Mouse (Mus musculus): ENCODE measurements around the gene Ptprs. TPM values are rescaled to one million over a fixed set of nuclear protein-coding genes. Genes with fewer than 3 reads are reported as not detected.
A peak's percentile ranks its signal among the peaks of the same experiment; 100 is the strongest.

Gene Ptprs
- polyA plus RNA-seq, 1 experiment from 2014 or later, result 44.7 TPM

- Histone ChIP-seq H3K9ac (ENCODE audit: low read depth, low read length) (no peak overlapping the region), H3K9me3 (replicated peaks; ENCODE audit: low read length) (no peaks in the 10 kb centered on the region), H3K4me1 (replicated peaks; ENCODE audit: insufficient read depth, low read length) (peaks cover 7% of the 10 kb centered on the region; the same call in 1 of the 2 replicates), H3K27ac (no peak overlapping the region), H3K27me3 (ENCODE audit: insufficient read depth, low read length) (no peaks in the 10 kb centered on the region), H3K36me3 (ENCODE audit: insufficient read depth, low read length) (peaks cover 33% of the 10 kb centered on the region), H3K4me3 (replicated peaks; ENCODE audit: low read depth, low read length) (no peak overlapping the region), H3K4me2 (ENCODE audit: low read length) (no peak overlapping the region)
- peak; percentile 21 for DNase-seq (ENCODE audit: low spot score)
- 78% methylated on average over 14 of the region's 14 CpGs for WGBS
- ATAC-seq (replicated peaks; ENCODE audit: low FRiP score, low read depth), result no peak
- TF ChIP-seq CTCF (IDR thresholded peaks at IDR 0.05; ENCODE audit: low read depth), result no peak
Measured at GRCm38 (mm10) chr17:56405856-56406840, 70.1 kb downstream of the Ptprs start.

GRCm38 (mm10) chr17:56405341-56405740 is 70.9 kb downstream of the Ptprs start:
- no peak for TF ChIP-seq CTCF (IDR thresholded peaks at IDR 0.05; ENCODE audit: low read depth)
- Histone ChIP-seq H3K27me3 (ENCODE audit: insufficient read depth, low read length) (no peaks in the 10 kb centered on the region), H3K4me2 (ENCODE audit: low read length) (no peak overlapping the region), H3K4me3 (replicated peaks; ENCODE audit: low read depth, low read length) (no peak overlapping the region), H3K9me3 (replicated peaks; ENCODE audit: low read length) (no peaks in the 10 kb centered on the region), H3K36me3 (ENCODE audit: insufficient read depth, low read length) (peaks cover 35% of the 10 kb centered on the region), H3K9ac (ENCODE audit: low read depth, low read length) (no peak overlapping the region), H3K27ac (no peak overlapping the region), H3K4me1 (replicated peaks; ENCODE audit: insufficient read depth, low read length) (peaks cover 7% of the 10 kb centered on the region; the same call in 1 of the 2 replicates)
- no peak for DNase-seq (ENCODE audit: low spot score)
- no peak for ATAC-seq (replicated peaks; ENCODE audit: low FRiP score, low read depth)
- 93% methylated on average over 3 of the region's 3 CpGs for WGBS

DNA sequence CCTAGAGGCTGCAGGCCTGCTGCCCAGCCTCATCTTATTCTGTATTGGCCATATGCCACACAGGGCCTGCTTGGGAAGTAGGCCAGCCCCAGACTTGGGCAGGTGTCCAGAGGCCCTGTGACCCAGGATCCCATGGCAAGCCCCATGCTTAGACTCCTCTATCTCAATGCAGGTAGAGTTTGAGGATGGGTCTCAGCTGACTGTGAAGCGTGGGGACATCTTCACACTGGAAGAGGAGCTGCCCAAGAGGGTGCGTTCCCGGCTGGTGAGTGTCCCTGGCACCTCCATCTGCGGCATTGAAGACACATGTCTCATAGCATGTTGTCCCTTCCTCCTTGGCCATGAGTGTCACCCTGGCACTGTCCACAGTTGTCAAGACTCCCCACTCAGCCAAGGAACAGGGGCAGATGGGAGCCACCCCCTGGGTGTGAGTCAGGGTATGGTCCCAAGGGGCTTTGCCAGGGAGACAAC is 75.2 kb downstream of the Ptprs start:
- no peak overlapping the region for H3K4me2 ChIP-seq (ENCODE audit: low read length)
- H3K27me3 ChIP-seq (ENCODE audit: insufficient read depth, low read length), result no peaks in the 10 kb centered on the region
- TF ChIP-seq CTCF (IDR thresholded peaks at IDR 0.05; ENCODE audit: low read depth), result no peak
- H3K9me3 ChIP-seq (replicated peaks; ENCODE audit: low read length), result no peaks in the 10 kb centered on the region
- H3K4me1 ChIP-seq (replicated peaks; ENCODE audit: insufficient read depth, low read length), result no peaks in the 10 kb centered on the region
- H3K36me3 ChIP-seq (ENCODE audit: insufficient read depth, low read length), result peaks cover 76% of the 10 kb centered on the region
- no peak overlapping the region for H3K9ac ChIP-seq (ENCODE audit: low read depth, low read length)
- no peak for DNase-seq (ENCODE audit: low spot score)
- no peak overlapping the region for H3K27ac ChIP-seq
- no peak overlapping the region for H3K4me3 ChIP-seq (replicated peaks; ENCODE audit: low read depth, low read length)
- 91% methylated on average over 4 of the region's 4 CpGs for WGBS
- no peak for ATAC-seq (replicated peaks; ENCODE audit: low FRiP score, low read depth)

DNA sequence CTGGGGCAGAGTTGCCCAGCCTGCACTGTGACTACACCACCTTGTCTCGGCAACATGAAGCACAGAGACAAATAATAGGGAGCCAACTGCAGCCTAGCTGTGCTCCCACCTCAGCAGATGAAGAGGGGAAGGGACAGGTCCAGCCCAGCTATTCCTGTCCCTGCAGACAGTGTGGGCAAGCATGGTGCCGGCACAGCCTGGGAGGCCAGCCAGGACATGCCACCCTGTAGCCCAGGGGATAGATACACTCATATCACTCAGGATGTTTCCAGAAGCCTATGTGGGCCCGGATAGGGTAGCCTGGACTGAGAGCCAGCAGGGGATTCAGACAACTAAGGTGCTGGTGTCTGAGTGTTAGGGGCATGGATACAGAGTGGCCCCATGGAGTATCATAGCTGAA is 76.1 kb downstream of the Ptprs start:
- Histone ChIP-seq H3K4me2 (ENCODE audit: low read length) (no peak overlapping the region), H3K36me3 (ENCODE audit: insufficient read depth, low read length) (peaks cover 85% of the 10 kb centered on the region), H3K9ac (ENCODE audit: low read depth, low read length) (no peak overlapping the region), H3K4me3 (replicated peaks; ENCODE audit: low read depth, low read length) (no peak overlapping the region), H3K9me3 (replicated peaks; ENCODE audit: low read length) (no peaks in the 10 kb centered on the region), H3K27ac (no peak overlapping the region), H3K27me3 (ENCODE audit: insufficient read depth, low read length) (no peaks in the 10 kb centered on the region), H3K4me1 (replicated peaks; ENCODE audit: insufficient read depth, low read length) (no peaks in the 10 kb centered on the region)
- WGBS, result 97% methylated on average over 3 of the region's 3 CpGs
- no peak for DNase-seq (ENCODE audit: low spot score)
- no peak for TF ChIP-seq CTCF (IDR thresholded peaks at IDR 0.05; ENCODE audit: low read depth)
- ATAC-seq (replicated peaks; ENCODE audit: low FRiP score, low read depth), result no peak

- no peaks in the 10 kb centered on the region for H3K4me1 ChIP-seq (replicated peaks; ENCODE audit: insufficient read depth, low read length)
- ATAC-seq (replicated peaks; ENCODE audit: low FRiP score, low read depth) (no peak), DNase-seq (ENCODE audit: low spot score) (no peak)
- 96% methylated on average over 6 of the region's 6 CpGs for WGBS
- H3K36me3 ChIP-seq (ENCODE audit: insufficient read depth, low read length), result peaks cover 75% of the 10 kb centered on the region
- no peak overlapping the region for H3K9ac ChIP-seq (ENCODE audit: low read depth, low read length)
- no peak for TF ChIP-seq CTCF (IDR thresholded peaks at IDR 0.05; ENCODE audit: low read depth)
- no peak overlapping the region for H3K27ac ChIP-seq
- no peak overlapping the region for H3K4me2 ChIP-seq (ENCODE audit: low read length)
- no peaks in the 10 kb centered on the region for H3K27me3 ChIP-seq (ENCODE audit: insufficient read depth, low read length)
- H3K4me3 ChIP-seq (replicated peaks; ENCODE audit: low read depth, low read length), result no peak overlapping the region
- no peaks in the 10 kb centered on the region for H3K9me3 ChIP-seq (replicated peaks; ENCODE audit: low read length)
Measured at GRCm38 (mm10) chr17:56396051-56396450, 80.2 kb downstream of the Ptprs start.

- WGBS, result 94% methylated on average over 10 of the region's 10 CpGs
- Histone ChIP-seq H3K27ac (no peak overlapping the region), H3K4me2 (ENCODE audit: low read length) (no peak overlapping the region), H3K4me3 (replicated peaks; ENCODE audit: low read depth, low read length) (no peak overlapping the region), H3K4me1 (replicated peaks; ENCODE audit: insufficient read depth, low read length) (no peaks in the 10 kb centered on the region), H3K27me3 (ENCODE audit: insufficient read depth, low read length) (no peaks in the 10 kb centered on the region), H3K9me3 (replicated peaks; ENCODE audit: low read length) (no peaks in the 10 kb centered on the region), H3K9ac (ENCODE audit: low read depth, low read length) (no peak overlapping the region), H3K36me3 (ENCODE audit: insufficient read depth, low read length) (peaks cover 72% of the 10 kb centered on the region)
- TF ChIP-seq CTCF (IDR thresholded peaks at IDR 0.05; ENCODE audit: low read depth), result no peak
- DNase-seq (ENCODE audit: low spot score) (no peak), ATAC-seq (replicated peaks; ENCODE audit: low FRiP score, low read depth) (no peak)
Measured at GRCm38 (mm10) chr17:56393889-56394288, 82.4 kb downstream of the Ptprs start.
